21 mouse cellular contexts compared by ENCODE assay signal in the genomic region with DNA sequence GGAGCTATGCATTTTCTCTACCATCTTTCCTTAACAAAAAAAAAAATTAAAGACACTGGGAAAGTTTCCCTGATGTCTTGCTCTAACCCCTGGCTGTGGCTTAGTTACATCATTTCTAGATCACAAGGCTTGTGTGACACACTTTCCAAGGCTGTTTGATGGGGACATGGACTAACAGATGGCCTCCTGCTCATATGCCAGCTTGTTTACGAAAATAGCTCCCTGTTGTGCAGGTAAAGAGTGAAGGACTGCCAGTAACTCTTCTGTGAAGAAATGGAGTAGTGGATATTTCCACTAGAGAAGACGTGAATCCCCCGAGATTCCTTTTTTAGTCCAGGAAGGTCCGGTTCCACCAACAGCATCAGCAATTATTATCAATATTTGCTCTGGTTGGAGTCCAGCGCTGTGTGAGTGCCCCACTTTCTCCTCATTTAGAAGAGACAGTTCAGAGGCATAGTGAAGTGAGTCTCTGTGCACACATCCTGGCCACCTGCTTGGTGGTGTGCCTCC. TPM values are rescaled to one million over a fixed set of nuclear protein-coding genes. Genes with fewer than 3 reads are reported as not detected.
"Had no signal": no experiment of that assay in that cellular context is flagged by ENCODE, and none has a peak within 500 bp of the region (broad histone marks: within the 10 kb centered on the region; RNA-seq: fewer than 3 reads in every experiment).

No protein-coding gene starts in this region.

- H3K4me3 ChIP-seq: left cerebral cortex, adult 2 months; limb, embryonic 15.5 days; liver, embryonic 12.5 days; midbrain, embryonic 10.5 days; myocyte; neural tube, embryonic 15.5 days had no signal

- H3K9me3 ChIP-seq: limb, embryonic 15.5 days; liver, embryonic 12.5 days; midbrain, embryonic 10.5 days; neural tube, embryonic 15.5 days had no signal

- H3K27ac ChIP-seq: left cerebral cortex, adult 2 months; limb, embryonic 15.5 days; liver, embryonic 12.5 days; midbrain, embryonic 10.5 days; neural tube, embryonic 15.5 days; stomach, postnatal 0 days had no signal

- DNase-seq: kidney, postnatal 10 days; lung, embryonic 14.5 days; lung, postnatal 10 days; lung, postnatal 4 days; midbrain, embryonic 14.5 days; right cerebral cortex, adult 18-20 months; right cerebral cortex, postnatal 25 days; thymus, adult 2 months; thymus, postnatal 36 days had no signal

- H3K9ac ChIP-seq: limb, embryonic 15.5 days; liver, embryonic 12.5 days; lung, embryonic 14.5 days; neural tube, embryonic 15.5 days had no signal

- H3K27me3 ChIP-seq: limb, embryonic 15.5 days; liver, embryonic 12.5 days; neural tube, embryonic 15.5 days had no signal

- H3K4me1 ChIP-seq: limb, embryonic 15.5 days; liver, embryonic 12.5 days; neural tube, embryonic 15.5 days had no signal

- H3K36me3 ChIP-seq: limb, embryonic 15.5 days; liver, embryonic 12.5 days; midbrain, embryonic 10.5 days; neural tube, embryonic 15.5 days had no signal

- ATAC-seq: liver, embryonic 12.5 days had no signal

- H3K4me2 ChIP-seq: limb, embryonic 15.5 days; liver, embryonic 12.5 days; lung, embryonic 14.5 days; neural tube, embryonic 15.5 days had no signal

RNA-seq across cellular contexts. Expression of a gene that starts 58.2 kb away (rescaled TPM):
- total RNA-seq: left cerebral cortex, adult 2 months; left cerebral cortex, postnatal 25 days; megakaryocyte, adult 5-6 weeks had no signal
- polyA plus RNA-seq: limb, embryonic 11.5 days; midbrain, embryonic 10.5 days; myocyte; neural tube, embryonic 11.5 days; neural tube, embryonic 15.5 days; small intestine, adult 2 months had no signal
